Mouse (Mus musculus) cerebral cortex, adult 2 months (tissue): ENCODE measurements around the gene Rnpep.

Experiments used
- WGBS: fragments of 180-500 bp; shearing (Covaris S2); methylation state at CpG from one replicate; pipeline ENCODE4 v1.1.7; 2018; 5-methylcytosine and 5-hydroxymethylcytosine counted together

Gene Rnpep

DNA sequence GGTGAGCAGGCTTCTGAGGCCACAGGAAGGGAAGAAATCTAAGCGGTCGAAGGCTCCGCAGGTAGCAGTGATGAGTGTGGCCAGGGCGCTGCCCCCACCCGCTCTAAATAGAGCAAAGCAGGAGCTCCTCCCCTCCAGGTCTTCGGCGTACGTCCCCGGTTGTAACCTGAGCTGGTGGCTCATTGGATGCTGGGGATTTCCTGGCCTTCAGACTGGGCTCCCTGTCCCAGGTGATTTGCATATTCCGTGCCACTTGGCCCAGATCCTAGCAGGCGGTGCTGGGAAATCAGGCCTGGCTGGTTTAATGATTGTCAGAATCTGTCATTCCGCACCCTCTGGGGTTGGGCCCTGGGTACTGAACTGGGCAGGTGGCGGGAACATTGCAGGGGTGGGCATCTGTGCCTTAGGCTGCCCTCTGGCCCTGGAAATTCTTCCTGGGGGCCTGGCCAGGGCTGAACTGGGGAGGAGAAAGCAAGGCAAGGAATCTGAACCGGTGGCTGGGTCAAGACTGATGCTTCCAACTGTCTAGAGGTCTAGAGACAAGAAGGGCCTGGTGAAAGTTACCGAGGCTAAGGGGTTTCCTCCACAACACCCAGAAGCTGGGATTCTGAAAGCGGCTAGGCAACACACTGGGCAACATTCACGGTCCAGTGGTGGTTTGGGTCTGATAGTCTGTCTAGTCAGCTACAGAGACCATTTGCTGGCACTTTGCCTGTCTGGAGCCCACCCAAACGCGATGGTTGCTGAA is 25.3 kb downstream of the Rnpep start, which contains the start of gene Elf3:
Gene Elf3, minus strand, starts transcription at position 189 of the 748 bp plus-strand sequence.
- WGBS, result 44% methylated on average over 19 of the region's 19 CpGs

DNA sequence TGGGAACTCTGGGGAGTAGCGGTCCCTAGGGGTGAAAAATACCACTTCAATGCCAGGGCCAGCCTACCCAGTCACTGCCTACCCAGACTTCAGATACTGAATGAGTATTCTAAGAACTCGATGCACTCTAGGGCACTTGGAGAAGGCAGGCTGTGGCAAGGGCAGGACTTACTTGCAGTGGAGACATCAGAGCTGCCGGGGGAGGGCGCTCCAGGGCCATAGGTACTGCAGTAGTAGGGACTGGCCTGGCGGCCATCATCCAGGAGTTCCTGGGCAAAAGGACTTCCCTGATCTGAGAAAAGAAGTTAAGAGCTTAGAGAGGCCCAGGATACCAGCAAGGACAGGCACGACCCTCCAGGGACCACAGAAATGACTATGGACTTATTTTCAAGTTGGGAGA is 27.6 kb downstream of the Rnpep start:
- 81% methylated on average over 6 of the region's 6 CpGs for WGBS

DNA sequence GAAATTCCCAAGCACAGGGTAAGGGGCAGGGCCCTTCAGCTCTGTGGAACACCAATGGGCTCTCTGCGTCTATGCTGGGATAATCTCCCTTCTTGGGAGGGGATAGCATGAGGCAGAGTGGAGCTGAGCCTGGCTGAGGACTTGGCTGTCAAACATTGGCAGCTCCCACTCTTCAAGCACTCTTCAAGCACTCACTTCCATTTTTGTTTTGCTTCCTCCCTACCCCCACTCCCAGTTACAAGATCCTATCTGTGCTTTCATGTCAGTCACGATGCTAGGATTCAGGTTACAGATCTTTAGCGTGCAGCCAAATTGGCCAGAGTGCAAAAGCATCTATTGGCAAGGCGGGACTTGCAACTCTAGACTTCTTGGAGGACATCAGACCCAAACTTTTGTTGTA is 31.0 kb downstream of the Rnpep start:
- 64% methylated on average over 4 of the region's 4 CpGs for WGBS

DNA sequence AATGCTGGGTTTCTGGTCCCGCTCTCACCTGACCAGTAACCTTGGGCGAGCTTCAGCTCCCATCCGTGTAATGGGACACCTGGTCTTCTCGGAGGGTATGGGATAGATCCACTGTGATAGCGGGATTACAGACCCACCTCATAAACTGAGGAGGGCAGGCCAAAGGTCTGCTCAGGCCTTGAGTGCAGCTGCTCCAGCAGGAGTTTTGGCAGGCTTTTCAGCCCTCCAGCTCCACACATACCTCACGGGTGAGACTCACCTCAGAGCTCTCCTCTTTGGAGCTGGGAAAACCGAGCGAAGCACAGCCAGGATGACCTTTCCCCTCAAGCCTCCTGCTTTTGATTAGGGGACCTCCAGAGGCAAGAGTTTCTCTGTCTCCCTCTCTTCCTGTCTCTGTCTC is 32.5 kb downstream of the Rnpep start:
- 92% methylated on average over 8 of the region's 8 CpGs for WGBS

DNA sequence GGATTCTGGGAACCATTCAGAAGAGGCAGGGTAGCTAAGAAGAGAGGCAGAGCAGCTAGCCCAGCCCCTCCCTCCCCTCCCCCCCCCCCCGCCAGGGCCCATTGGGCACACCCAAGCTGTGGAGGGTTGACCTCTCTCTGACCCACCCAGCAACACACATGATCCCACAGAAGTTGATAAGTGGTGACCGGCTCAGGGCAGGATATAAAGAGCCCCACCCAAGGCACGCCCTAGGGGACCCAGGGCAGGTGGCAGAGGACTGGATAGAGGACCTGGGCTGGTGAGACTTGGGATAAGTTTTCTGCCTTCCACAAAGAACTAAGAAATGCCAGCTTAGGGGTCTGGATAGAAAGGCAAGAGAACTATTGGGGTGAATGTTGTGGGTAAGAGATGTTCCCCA is 33.2 kb downstream of the Rnpep start:
- WGBS, result 90% methylated on average over 2 of the region's 3 CpGs

DNA sequence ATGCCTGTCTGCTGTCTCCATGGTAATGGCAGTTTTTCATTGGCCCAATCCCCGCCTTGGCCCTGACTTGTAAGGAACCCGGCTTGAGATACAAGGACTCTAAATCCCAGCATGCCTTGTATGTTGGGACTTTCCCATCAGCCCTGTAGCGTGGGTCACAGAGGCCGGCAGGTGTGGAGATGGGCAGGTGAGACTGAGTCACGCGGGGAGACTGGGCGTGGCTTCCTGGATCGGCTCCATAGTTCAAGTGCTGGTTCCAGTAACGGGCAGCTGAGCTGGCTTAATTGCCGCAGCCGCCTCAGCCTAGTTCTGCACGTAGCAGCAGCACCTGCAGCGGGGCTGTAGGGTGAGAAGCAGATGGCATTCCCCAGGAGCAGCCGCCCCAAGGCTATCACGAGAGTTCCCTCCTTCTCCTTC is 35.4 kb downstream of the Rnpep start:
- whole genome bisulfite sequencing, result 6% methylated on average over 15 of the region's 15 CpGs

DNA sequence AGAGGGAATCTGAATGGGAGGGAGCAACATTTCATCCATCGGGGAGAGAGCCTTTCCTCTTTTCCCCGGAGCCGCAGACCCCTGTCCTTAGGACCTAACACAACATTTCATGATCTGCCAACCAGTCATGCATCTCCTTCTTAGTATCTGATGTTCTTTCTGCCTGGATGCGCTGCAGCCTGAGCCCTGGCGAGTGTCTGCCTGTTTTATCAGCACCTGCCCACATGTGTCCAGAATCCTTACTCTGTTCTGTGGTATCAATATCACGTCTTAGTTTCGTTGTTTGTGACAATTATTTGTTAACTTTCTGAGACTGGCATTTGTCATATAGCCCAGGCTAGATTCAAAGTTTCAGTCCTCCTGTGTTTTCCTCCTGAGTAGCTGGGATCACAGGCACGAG is 39.9 kb downstream of the Rnpep start:
- WGBS, result 76% methylated on average over 8 of the region's 8 CpGs

DNA sequence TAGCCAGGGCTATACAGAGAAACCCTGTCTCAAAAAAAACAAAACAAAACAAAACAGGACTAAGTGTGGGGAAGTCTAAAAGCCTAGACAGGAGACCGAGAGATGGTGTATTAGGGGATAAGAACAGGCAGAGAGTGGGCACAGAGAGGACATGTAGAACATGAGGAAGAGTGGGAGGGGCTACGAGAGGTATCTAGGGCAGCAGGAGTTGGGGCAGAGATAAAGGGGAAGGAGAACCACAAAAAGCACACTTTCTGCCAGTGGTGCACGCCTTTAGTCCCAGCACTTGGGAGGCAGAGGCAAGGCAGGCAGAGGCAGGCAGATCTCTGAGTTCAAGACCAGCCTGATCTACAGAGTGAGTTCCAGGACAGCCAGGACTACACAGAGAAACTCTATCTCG is 43.7 kb downstream of the Rnpep start:
- 88% methylated on average over 4 of the region's 4 CpGs for WGBS

DNA sequence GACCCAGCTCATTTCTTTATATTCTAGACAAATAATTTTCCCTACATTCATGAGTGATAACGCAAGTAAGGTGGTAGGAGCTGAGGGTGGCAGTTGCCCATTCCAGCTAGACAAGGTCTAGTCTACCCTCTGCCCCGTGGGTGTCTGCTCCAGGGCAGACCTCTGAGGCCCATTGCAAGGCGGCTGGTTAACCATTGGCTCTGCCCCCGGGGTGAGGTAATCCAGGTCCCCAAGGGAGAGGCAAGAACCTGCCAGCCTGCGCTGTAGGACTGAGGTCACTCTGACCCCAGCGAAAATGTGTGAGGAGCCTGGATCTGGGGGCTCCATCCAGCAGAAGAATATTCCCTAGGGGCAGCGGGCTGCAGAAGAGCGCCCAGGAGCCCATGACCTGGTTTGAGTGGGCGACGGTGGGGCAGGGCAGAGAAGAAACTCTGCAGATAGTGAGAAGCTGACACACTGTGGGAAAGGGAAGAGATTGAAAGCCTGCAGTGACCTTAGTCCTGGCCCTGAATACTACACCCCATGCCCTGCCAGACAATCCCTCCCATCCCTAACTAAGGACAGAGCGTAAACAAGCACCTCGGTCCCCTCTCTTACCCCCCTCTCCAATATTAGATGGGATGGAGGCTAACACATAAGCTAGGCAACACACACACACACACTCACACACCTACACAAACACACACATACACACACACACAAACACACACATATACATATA is 46.6 kb downstream of the Rnpep start:
- 77% methylated on average over 12 of the region's 12 CpGs for WGBS

DNA sequence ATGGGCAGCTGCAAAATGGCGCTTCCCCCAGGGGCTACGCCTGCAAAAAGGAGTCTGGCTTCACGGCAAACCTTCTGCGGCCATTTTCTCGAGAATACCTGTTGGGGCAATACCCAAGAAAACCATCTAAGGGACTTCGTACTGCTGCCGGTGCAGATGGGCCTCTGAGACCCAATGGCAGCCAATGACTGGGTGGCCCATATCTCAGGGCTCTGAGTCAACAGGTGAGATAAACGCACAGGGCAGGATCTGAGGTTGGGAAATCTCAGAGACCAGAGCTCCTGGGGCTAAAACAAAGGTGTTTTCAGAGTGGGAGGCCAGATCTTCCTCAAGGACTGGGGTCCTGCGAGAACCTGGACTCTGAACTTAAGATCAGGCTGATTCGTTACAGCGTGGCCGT is 49.1 kb downstream of the Rnpep start:
- WGBS, result 91% methylated on average over 12 of the region's 12 CpGs

DNA sequence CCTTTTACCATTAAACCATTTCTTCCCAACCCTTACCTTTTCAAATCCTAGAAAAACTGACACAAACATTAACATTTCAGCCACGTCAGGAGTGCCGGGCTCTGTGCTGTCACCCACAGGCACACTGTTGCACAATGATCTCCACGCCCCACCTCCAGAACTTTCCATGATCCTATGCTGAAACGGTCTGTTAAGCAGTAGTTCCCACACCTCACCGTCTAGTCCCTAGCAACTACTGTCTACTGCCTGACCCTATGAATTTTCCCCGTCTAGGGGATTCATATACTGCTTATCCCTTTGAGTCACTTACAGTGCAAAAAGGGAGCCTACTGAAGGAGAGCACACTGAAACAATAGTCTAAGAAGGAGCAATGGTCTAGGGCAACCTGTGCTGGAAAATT is 49.9 kb downstream of the Rnpep start:
- 92% methylated on average over 6 of the region's 6 CpGs for WGBS

DNA sequence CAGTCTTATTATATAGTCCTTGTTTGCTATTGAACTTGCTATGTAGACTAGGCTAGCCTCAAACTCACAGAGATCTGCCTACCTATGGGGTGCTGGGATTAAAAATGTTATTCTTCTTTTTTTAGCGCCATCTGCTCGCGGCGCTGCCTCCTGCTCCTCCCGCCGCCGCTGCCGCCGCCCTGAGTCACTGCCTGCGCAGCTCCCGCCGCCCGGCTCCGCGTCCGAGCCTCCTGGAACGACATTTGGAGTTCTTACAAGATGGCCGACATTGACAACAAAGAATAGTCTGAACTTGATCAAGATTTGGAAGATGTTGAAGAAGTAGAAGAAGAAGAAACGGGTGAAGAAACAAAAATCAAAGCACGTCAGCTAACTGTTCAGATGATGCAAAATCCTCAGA is 52.0 kb downstream of the Rnpep start:
- 76% methylated on average over 20 of the region's 20 CpGs for WGBS

DNA sequence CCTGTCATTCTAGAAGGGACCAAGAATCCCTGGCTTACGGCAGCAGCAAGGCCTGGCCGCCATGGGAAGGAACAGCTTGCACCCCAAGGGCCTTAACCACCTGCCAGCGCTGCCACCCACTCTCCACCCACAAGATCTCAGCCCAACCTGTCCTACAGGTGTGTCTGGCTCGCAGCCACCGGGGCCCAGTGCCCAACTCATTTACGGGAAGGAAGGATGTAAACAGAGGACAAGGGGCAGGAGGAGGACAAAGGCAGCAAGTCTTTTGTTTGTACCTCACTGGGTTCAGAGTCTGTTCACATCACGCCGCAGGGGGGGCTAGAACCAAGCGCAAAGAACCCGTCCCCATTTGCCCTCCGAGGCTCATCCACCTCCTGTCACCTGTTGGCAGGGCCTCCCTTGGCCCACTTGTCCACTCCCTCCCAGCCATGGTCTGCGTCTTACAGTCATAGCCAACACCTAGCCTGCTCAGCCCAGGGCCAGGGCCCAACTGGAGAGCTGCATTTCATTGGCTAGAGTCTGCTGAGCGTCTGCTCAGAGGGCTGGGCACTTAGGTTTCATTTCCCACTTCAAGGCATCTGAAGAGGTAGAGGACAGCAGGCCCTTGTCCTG is 56.4 kb downstream of the Rnpep start:
- WGBS, result 88% methylated on average over 13 of the region's 13 CpGs

DNA sequence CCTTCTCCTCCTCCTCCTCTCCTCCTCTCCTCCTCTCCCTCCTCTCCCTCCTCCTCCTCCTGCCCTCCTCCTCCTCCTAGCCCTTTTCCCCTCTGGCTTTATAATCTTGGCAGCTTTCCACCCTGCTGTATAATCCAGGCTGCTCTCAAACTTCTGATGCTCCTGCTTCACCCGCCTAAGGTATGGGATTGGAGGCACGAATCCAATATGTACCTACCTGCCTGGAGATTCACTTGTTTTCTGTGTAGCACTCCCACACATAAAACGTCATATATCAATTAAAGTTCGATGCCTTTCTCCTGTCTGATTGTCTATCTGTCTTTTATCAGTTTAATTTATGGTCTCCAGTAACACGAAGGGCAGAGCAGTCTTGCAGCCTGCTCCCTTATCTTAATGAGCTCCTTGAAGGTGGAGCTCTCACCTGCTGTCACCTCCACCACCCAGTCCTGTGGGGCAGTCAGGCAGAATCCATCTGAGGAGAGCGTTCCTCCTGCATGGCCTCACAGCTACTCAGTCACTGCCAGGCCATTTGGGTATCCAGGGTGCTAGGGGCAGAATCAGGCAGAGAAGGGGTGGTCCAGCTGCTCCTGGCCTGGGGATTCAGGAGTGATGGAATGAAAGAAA is 58.8 kb downstream of the Rnpep start:
- WGBS, result 72% methylated on average over 6 of the region's 6 CpGs

DNA sequence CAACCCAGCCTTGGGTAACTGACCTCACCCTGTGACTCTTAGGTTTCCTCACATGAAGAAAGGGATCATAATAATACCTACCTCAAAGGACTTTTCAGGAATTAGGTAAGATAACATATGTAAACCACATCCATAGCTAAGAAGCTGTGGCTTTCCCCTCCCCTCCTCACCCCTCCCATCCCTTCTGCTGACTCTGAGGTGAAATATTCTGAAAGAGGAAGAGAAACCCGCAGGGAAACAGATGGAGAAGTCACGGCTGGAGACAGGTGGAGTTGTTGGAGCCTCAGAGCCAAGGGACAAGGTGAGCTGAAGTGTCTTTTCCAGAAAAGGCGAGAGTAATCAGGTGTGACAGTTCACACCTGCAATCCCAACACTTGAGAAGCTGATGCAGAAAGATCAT is 59.7 kb downstream of the Rnpep start:
- WGBS, result 77% methylated on average over 3 of the region's 3 CpGs

DNA sequence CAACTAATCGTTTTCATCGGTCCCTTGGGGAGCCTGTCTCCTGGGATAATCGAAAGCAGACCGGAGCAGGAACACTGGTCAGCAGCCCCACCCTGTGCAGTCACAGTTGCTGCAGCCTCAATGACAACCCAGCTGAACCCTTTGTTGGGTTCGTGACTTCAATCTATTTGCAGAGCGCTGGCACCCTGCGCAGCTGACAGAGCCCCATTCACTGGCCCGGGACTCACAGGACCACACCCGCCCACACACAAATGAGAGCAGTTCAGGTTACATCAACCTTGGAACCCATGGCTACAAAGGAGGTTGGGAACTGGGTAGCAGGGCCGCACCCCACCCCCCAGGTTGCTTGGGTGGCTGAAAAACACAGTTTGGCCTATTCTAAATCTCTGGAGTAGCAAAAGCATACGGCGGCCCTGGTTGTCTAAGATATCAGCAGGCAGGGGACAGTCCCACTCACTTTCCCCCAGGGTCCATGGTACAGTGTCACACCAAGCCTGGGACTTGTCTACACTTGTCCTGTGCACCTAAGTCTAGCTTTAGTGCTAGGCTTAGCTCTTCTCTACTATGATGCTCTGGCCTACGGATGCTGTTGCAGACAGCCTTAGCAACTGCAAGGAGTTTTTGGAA is 66.2 kb downstream of the Rnpep start:
- 69% methylated on average over 13 of the region's 13 CpGs for WGBS

DNA sequence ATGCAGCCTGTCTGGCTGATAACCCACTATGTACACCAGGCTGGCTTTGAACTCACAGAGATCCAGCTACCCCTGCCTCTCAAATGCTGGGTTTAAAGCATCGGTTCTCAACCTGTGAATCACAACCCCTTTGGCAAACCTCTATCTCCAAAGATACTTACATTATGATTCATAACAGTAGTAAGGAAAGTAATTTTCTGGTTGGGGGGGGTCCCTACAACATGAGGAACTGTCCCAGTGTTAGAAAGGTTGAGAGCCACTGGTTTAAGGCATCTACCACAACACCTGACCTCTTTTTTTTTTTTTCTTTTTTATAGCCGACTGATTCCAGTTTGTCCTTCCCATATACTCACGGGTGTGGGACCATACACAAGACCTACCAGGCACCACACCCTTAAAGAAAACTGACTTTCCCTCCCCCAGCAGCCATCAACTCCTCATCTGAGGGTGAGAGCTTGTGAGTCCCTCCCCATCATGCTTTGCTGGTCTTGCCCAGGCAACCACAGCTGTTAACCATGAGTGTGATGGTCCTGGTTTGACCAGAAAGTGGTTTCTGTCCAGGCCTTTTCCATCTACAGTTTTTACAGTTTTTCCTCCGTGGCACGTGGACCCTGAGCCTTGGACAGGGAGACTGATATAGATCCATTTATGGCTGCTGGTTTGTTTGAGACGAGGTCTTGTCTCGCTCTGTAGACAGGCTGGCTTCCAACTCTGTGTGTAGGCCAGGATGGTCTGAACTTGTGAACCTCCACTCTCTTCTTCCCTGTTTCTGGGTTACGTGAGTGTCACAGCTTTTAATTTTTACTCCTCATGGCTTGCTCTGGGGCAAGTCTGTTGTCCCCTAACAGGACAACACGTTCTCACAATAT is 69.9 kb downstream of the Rnpep start:
- 83% methylated on average over 9 of the region's 9 CpGs for WGBS
